Mouse (Mus musculus) thymus, postnatal 14 days (tissue): ENCODE results near the gene Samt1.
"Not testable (repeated sequence)": the region's sequence is repeated elsewhere in the genome, so short reads cannot be mapped to it uniquely, and the experiment has no call there.

ENCODE experiments used
- DNase-seq: peaks from one replicate; pipeline ENCODE4 v3.0.0; 2021

The Samt1 gene

GRCm38 (mm10) chrX:154012540-154012939, at the start of gene Samt1:
Samt1 (minus strand) TSS chrX:154012640.
- not testable (repeated sequence) for DNase-seq

- DNase-seq, result not testable (repeated sequence)
Measured at GRCm38 (mm10) chrX:154054939-154055338, 42.5 kb upstream of the Samt1 start, which contains the start of gene Gm10057. Gm10057 (minus strand) TSS chrX:154055039.

- DNase-seq, result not testable (repeated sequence)
Measured at GRCm38 (mm10) chrX:154033727-154034126, 21.3 kb upstream of the Samt1 start, which contains the start of gene 4921511M17Rik. 4921511M17Rik (minus strand) TSS chrX:154033827.

- not testable (repeated sequence) for DNase-seq
Measured at GRCm38 (mm10) chrX:153976914-153977313, 35.5 kb downstream of the Samt1 start.

GRCm38 (mm10) chrX:153976467-153976866, 36.0 kb downstream of the Samt1 start:
- not testable (repeated sequence) for DNase-seq

- DNase-seq, result peak; percentile 22
Measured at GRCm38 (mm10) chrX:153974450-153974849, 38.0 kb downstream of the Samt1 start.

GRCm38 (mm10) chrX:153952866-153953265, 59.6 kb downstream of the Samt1 start:
- not testable (repeated sequence) for DNase-seq
